Mouse (Mus musculus): ENCODE data around the gene Gm3285.
A peak's percentile ranks its signal among the peaks of the same experiment; 100 is the strongest.

Gene Gm3285

DNA sequence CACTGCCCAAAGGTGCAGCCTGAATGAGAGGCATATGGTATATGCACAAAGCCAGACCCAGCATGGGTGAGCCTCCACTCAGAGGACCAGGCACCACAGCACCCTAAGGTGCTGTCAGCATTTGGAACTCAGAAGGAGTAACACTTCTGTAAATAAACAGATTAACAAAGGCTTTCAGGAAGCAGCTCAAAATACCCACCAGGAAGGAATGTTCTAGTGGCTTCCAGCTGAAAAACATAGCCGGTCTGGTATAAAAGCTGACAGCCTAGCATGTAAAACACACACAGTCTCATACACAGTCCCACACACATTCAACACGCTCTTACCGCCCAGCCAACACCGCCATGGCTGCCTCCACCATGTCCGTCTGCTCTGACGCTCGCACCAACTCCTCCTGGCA lies at the start of gene Gm3285:
TSS of gene Gm3285 (plus strand) at position 301 of the 400 bp plus-strand sequence.
- no peak for DNase-seq

DNA sequence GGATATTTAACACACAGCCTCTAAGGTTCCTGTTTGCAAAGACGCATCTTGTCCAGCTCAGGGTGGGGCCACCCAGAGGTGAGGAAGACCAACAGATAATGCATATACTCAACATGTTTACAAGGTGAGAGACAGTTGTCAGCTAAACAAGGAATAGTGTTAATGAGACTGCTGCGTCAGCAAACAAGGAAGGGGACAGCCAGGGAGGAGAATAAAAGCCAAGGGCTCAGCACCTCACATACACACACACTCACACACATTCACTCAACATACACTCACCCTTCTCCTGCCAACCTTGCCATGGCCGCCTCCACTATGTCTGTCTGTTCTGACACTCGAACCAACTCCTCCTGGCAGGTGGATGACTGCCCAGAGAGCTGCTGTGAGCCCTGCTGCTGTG lies 47.4 kb upstream of the Gm3285 start, which contains the start of gene Gm2696:
TSS of gene Gm2696 (plus strand) at position 301 of the 400 bp plus-strand sequence.
- DNase-seq = no peak

- peak in 1 of 2 experiments; percentile 27 for DNase-seq
Measured at GRCm38 (mm10) chr10:77815514-77815913, 46.3 kb upstream of the Gm3285 start.

- DNase-seq = no peak
Measured at GRCm38 (mm10) chr10:77818523-77818922, 43.3 kb upstream of the Gm3285 start.

DNA sequence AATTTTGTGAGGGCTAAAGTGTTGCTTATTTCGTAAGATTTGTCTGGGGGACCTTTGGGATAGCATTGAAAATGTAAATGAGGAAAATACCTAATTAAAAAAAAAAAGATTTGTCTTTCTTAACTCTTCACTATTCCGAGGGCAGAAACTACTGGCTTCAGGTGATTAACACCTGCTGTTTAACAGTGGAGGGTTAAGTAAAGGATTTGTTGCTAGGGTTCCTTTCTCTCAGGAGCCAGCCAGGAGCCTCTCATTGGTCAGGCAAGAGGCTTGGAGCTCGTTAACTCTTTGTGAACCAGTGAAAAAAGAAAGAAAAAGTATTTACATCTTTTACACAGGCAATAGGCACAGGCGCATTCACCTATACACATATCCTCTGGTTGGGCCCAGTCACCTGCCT lies 42.6 kb upstream of the Gm3285 start:
- DNase-seq = no peak

GRCm38 (mm10) chr10:77826951-77827350 lies 34.8 kb upstream of the Gm3285 start, which contains the start of gene Krtap10-4:
Gene Krtap10-4, minus strand, starts transcription at chr10:77827095.
- DNase-seq = no peak

DNA sequence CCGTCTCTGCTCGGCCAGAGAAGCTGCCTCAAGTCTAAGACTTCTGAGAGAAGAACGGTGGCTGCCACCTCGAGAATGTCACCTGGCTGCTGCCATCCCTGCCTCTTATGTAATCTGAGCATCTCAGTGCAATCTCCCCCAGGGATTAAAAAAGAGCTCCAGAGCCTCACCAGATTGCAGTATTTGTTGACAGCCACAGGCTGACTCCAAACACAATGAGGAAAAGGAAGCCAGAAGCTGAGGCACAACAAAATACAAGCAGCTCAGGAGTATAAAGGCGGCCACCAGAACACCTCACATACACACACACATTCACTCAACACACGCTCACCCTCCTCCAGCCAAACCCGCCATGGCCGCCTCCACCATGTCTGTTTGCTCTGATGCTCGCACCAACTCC lies 26.1 kb upstream of the Gm3285 start, which contains the start of gene Krtap10-10:
TSS of gene Krtap10-10 (plus strand) at position 301 of the 400 bp plus-strand sequence.
- DNase-seq = no peak

- no peak for DNase-seq
Measured at GRCm38 (mm10) chr10:77839006-77839405, 22.8 kb upstream of the Gm3285 start.

DNA sequence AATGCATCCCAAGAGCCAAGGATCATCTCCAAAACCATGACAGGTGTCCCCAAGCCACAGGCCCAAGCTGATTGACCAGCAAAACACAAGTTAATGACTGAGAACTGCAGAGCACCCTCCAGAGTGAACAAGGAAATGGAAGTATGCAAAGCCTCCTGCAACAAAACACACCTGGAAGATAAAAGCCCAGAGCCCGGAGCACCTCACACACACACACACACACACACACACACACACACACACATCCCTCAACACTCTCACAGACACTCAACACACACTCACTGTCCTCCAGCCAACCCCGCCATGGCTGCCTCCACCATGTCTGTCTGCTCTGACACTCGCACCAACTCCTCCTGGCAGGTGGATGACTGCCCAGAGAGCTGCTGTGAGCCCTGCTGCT lies 15.3 kb upstream of the Gm3285 start, which contains the start of gene Gm36176:
TSS of gene Gm36176 (plus strand) at position 301 of the 400 bp plus-strand sequence.
- no peak for DNase-seq

GRCm38 (mm10) chr10:77846961-77847360 lies 14.8 kb upstream of the Gm3285 start:
- no peak for DNase-seq

DNA sequence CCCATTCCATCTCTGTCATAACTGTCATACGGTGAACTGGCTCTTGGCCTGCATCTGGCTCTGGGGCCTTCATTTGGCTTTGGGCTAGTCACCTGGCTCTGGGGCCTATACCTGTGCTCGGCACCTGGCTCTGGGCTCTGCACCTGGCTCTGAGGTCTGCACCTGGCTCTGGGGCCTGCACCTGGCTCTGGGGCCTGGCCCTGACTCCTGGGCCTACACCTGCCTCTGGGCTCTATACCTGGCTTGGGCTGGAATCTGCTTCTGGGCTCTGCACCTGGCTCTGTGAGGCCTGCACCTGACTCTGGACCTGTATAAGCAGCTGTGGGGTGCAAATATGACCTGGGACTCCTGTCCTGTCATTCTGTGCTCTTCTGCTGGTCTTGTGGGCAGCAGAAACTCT lies 14.2 kb upstream of the Gm3285 start:
- no peak for DNase-seq

GRCm38 (mm10) chr10:77852559-77852958 lies 9.2 kb upstream of the Gm3285 start, which contains the start of gene Gm10318:
Gene Gm10318, plus strand, starts transcription at chr10:77852859.
- DNase-seq = no peak

GRCm38 (mm10) chr10:77864067-77864761 lies 2.4 kb downstream of the Gm3285 start:
- peak; percentile 63 to 83 for DNase-seq

- DNase-seq = no peak
Measured at GRCm38 (mm10) chr10:77864762-77865143, 3.0 kb downstream of the Gm3285 start.

- no peak for DNase-seq
Measured at GRCm38 (mm10) chr10:77867546-77867945, 5.8 kb downstream of the Gm3285 start.

- DNase-seq = no peak
Measured at GRCm38 (mm10) chr10:77869651-77870050, 7.9 kb downstream of the Gm3285 start.

DNA sequence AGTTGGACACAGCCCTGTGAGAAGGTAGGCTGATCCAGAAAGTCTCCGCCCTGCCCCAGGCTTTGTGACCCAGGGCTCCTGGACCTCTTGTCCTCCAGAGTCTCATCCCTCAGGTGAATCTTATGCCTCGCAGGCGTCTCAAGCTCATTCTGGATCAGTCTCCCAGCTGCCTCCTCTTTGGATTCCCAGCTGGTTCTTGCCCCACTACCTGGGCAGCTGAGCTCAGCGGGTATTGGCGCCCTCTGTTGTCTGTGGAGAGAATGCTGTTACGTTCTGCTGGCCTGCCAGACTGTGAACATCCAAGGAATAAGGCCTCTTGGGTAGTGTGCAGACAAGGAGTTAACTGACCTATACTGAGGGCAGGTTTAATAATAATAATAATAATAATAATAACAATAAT lies 17.2 kb downstream of the Gm3285 start:
- DNase-seq = peak in 1 of 2 experiments; percentile 51

GRCm38 (mm10) chr10:77880305-77880704 lies 18.5 kb downstream of the Gm3285 start:
- no peak for DNase-seq

DNA sequence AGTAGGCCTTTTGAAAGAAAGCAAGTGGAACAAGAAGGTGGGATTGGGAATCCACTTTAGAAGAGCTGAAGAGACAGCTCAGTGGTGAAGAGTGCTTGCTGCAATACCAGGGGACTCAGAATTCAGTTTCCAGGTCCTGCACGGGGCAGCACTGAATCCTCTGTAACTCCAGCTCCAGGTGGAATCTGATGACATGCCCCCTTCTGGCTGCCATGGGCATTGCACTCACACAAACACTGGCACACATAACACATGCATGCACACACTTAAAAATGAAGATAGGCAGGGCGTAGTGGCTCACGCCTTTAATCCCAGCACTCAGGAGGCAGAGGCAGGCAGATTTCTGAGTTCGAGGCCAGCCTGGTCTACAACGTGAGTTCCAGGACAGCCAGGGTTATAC lies 20.8 kb downstream of the Gm3285 start:
- DNase-seq = no peak

DNA sequence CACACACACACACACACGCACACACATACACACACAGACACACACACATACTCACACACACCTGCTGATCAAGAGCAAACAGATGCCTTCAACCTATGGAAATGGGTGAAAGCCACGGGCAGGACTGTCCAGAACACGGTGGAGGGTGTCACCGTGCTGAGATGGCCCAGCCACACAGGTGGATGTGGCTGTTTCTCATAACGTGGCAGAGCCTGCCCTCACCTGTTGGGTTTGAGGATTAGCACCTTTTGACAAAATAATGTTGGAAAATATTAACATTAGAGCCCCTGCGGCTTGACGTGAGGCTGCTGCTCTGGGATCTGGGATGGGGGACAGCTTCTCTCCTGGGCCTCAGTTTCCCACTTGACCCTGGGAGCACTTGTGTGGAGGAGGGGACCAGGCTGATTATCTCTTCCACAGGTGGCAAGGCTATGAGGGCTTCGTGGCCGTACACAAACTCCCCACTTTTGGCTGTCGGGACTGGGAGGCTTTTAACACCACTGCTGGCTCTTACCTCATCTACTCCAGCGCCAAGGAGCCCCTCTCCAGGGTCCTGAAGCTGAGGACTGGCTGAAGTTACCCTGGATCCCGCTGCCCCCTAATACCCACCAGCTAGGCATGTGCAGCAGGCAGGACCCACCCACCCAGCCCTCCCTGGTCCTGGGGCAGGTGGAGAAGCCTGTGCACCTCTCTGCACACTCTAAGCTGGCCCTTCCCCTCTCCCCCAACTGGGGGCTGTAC lies 24.4 kb downstream of the Gm3285 start:
- no peak for DNase-seq

DNA sequence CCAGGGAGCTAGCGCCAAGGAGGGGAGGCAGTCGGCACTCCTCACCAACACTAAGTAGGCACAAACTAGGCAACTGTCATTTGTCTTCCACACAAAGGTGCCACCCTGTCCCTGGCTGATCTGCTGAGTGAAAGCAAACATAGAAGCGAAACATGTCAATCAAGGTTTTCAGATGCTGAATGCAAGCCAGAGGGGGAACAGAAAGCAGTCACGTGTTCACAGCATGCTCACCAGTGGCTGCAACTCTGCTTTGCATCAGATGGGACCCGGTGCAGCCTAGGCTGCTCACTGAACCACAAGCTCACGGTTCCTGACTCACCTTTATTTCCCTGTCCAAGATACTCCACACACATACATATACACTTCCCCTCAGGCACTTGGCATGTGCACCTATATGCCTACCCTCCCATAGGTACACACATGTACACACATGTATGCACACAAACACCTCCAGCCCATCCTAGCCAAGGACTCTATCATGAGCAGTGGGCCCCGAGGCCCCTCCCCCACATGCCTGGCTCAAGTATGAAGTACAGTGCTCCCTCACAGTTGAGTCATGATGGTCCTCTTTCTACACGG lies 29.3 kb downstream of the Gm3285 start:
- no peak for DNase-seq

- DNase-seq = no peak
Measured at GRCm38 (mm10) chr10:77895562-77895961, 33.8 kb downstream of the Gm3285 start.

GRCm38 (mm10) chr10:77900126-77900525 lies 38.4 kb downstream of the Gm3285 start:
- DNase-seq = peak; percentile 48 to 52

Data from kidney, postnatal 25 days (tissue).